Mouse (Mus musculus): ENCODE measurements at regions not wholly inside any gene's neighbourhood (a gene's known extent, or its start where the extent isn't known, plus 50 kb on each side); places are given as distances from the start of the nearest gene placed in this dataset.

GRCm38 (mm10) chr3:129445961-129446360 lies 86.2 kb upstream of the Elovl6 start:
- no peak for ATAC-seq (replicated peaks; ENCODE audit: poor library complexity)

- no peak for ATAC-seq (replicated peaks; ENCODE audit: poor library complexity)
These were observed 82.2 kb upstream of the Elovl6 start for GRCm38 (mm10) chr3:129449928-129450327.

- ATAC-seq (replicated peaks; ENCODE audit: poor library complexity) = no peak
These were observed 81.5 kb upstream of the Elovl6 start for GRCm38 (mm10) chr3:129450671-129451070.

- ATAC-seq (replicated peaks; ENCODE audit: poor library complexity) = peak; percentile 89
These were observed 62.1 kb upstream of the Elovl6 start for GRCm38 (mm10) chr3:129470088-129470487.

GRCm38 (mm10) chr3:129471332-129471731 lies 60.8 kb upstream of the Elovl6 start:
- no peak for ATAC-seq (replicated peaks; ENCODE audit: poor library complexity)

GRCm38 (mm10) chr3:129472008-129472407 lies 60.1 kb upstream of the Elovl6 start:
- peak; percentile 61 for ATAC-seq (replicated peaks; ENCODE audit: poor library complexity)

GRCm38 (mm10) chr3:129474451-129474850 lies 57.7 kb upstream of the Elovl6 start:
- ATAC-seq (replicated peaks; ENCODE audit: poor library complexity) = no peak

- ATAC-seq (replicated peaks; ENCODE audit: poor library complexity) = no peak
These were observed 55.9 kb upstream of the Elovl6 start for GRCm38 (mm10) chr3:129476250-129476649.

GRCm38 (mm10) chr3:129478093-129478492 lies 54.1 kb upstream of the Elovl6 start:
- no peak for ATAC-seq (replicated peaks; ENCODE audit: poor library complexity)

- peak; percentile 64 for ATAC-seq (replicated peaks; ENCODE audit: poor library complexity)
These were observed 50.9 kb upstream of the Elovl6 start for GRCm38 (mm10) chr3:129481293-129481692.

All from megakaryocyte progenitor cell, adult 5-6 weeks (primary cell).